Mouse (Mus musculus) cerebellum, postnatal 10 days (tissue): ENCODE measurements around the gene Frs2.
"Not testable (repeated sequence)": the region's sequence is repeated elsewhere in the genome, so short reads cannot be mapped to it uniquely, and the experiment has no call there.

Experiments used
- DNase-seq, 2 experiments: peaks; one replicate each; pipeline ENCODE4 v3.0.0; 2021; ENCODE audit warnings: mixed read lengths in 2 of 2

The Frs2 gene

DNA sequence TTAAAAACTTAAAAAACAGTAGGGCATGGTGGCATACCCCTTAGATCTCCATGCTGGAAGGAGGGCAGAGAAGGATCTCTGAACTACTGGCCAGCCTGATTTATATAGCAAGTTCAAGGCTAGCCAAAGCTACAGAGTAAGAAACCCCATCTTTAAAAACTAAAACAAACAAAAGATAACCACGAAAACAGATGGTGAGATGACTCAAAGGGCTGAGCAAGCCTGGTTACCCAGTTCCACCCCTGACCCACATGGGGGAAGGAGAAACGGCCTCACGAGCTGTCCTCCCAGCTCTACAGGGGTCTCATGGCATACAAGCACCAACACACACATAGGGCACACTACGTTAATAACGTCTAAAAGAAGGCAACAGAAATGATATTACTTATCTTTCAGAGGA is 48.2 kb downstream of the Frs2 start:
- DNase-seq, result no peak

DNA sequence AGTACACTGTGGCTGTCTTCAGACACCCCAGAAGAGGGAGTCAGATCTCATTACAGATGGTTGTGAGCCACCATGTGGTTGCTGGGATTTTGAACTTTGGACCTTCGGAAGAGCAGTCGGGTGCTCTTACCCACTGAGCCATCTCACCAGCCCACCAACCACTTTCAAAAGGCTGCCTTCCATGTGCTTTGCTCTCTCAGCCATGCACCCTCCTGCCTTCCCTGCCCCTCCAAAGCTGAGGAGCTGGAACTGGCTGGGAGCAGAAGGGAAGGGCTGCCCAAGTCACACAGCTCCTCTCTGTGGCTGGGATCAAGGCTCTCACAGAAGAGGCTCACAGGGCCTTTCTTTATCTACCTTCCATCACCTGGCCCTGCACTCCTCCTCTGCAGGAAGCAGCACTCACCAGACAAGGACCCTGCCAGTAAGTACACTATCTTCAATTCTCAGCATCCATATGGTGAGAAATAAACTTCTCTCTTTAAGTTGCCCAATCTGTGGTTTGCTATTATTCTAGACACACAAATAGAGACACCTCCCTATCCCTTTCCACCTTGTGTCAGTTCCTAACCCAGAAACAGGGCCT is 51.1 kb downstream of the Frs2 start:
- no peak for DNase-seq

DNA sequence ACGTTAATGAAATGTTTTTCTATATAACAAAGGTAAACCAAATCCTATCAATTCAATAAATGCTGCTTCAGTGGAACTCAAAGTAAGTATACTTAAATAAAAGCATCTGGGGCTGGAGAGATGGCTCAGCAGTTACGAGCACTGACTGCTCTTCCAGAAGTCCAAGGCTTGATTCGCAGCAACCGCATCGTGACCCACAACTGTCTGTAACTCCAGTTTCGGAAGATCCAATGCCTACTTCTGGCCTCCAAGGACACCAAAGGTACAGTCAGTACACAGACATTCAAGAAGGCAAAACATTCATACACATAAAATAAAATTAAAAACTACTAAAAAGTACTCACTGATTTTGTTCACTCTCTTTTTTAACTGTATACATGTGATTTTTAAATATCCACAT is 52.2 kb downstream of the Frs2 start:
- no peak for DNase-seq

DNA sequence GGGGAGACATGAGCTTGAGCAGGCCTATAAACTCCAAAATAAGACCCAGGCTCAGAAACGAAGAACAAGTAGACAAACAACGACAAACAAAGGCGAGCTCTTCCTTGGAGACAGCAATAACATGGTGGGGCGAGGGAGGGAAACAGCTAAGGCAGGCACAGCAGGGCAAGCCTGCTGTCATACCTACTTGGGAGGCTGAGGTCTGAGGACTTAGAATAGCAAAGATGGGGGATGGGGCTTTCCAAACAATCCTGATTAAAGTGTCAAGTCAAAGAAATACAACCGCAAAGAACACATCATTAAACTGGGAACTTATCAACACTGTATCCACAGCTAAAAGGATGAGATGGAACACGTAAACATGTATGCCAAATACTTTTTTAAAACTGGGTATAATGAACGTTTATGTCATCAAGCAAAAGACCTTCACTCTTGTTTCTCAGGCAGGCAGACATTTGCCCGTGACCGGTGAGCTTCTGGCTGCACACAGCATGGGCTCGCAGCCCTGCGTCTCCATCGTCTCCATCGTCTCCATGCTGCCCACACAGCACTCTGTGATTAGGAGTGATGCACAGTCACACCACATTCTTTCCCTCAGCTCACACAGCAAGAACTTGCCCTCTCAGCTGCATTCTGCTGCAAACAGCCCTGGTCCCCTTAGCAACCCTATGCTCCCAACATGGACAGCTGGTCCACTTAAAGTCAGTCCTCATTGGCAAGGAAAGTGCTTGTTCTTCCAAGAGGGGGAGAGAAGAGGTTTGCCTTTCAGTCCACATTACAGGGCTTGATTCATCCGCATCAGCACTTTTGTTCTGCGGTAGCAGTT is 53.6 kb downstream of the Frs2 start:
- DNase-seq, result peak; percentile 53 to 68

DNA sequence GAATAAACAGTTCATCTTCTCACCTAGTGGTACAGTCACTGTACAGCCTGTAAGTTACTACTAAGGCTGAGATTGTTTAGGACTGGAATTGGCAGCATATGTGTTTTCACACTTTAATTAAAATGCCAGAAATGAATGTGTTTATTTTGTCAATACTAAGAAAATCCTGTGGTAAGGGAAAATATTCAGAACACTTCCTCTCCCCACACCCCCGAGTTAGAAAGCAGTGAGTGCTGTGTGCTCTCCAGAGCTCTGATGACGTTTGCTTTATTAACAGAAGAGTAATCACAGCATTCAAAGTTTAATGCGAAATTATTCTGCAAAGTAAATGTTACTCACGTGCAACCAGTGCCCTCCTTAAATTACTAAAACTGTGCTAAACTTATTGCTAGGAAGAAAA is 58.7 kb downstream of the Frs2 start:
- no peak for DNase-seq

DNA sequence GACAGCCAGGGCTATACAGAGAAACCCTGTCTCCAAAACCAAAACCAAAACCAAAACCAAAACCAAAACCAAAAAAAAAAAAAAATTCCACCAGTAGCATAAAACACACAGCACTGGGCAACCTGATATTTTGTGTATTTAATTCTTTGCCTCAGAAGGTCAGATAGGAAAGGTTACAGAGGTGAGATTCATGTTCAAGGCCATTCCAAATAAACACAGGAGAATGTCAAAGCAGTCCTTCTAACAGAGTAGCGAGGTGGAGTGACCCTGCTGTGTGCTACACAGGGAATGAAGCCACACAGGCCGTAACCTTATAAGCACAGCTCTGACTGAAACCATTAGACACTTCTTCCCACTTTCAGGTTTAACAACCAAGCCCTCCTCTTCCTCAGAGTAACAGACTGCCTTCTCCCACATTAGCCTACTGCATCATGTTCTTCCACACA is 66.4 kb downstream of the Frs2 start:
- no peak for DNase-seq

DNA sequence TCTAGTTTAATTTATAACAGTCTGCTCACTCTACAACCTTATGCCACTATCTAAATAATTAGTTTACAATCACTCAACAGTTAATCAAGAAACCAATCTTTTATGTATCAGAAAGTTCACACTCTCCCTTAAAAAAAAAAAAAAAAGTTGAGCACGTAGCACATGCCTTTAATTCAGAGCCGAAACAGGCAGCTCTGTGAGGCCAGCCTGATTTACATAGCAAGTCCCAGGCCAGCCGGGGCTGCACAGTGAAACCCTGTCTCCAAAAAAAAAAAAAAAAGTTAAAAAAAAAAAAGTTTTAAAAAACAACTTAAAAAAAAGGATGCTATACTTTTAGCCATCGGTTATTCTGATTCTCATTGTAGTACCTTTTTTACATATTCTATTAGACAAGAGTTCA is 67.0 kb downstream of the Frs2 start:
- DNase-seq, result no peak

DNA sequence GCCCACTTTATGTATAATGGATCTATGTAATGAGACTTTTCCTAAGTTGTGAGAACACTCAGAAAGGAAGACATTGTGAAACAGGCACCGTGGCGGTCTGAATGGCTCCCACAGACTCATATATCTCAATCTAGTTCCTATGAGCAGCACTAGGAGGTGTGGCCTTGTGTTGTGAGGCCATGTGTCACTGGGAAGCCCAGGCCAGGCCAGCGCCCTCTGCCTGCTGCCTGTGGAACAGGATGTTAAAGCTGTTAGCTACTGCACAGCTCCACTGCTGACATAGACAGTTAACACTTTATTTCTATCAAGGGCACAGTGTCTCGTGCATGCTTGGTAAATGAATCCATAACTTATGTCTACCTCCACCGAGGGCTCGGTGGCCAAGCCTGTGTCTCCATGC is 70.0 kb downstream of the Frs2 start:
- peak; percentile 56 to 63 for DNase-seq

DNA sequence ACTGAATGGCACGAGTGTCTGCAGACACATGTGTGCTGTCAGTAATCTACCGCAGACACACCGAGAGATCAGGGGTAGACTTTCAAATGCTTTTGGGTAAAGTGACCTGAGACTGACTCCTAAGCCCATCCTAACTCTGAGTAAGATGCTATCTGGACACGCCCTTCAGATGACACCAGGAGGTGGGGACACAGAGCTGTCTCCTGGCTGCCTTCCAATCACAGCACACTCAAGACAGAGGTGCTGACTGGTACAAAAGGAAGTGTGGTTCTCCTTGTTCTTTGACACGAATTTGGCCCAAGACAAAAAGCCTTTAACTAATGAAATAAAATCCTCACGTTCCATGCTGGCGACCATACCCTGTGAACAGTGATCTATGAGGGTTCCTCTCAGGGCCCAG is 75.2 kb downstream of the Frs2 start:
- DNase-seq, result no peak

DNA sequence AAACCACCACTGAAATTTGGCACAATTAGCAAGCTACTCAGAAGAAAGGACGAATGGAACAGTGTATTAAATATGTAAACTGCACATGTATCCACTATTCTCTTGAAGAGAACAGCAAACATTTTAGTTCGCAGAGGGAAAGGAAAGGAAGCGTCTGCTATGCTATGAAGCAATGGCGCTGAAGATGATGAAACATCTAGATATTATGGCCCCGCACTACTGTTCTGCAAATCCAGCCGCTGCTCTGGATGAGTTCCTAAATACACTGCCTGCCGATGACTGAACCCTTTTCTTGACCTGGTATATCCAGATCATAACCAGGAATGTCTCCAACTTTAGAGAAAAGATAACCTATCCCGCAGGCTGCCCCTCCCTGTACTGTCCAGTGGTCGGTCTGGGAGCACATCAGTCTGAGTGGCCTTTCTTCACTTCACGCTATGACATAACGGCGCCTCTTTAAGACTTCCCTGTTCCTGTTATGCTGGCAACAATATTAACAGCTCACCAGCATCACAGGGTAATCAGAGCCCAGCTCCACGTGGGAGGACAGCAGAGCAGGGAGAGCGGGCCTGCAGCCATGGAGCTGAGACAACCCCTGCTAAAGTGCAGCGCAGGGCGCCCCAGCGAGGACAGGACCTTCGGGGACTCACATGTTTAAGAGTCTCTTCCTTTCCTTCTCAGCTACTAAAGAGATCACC is 76.0 kb downstream of the Frs2 start:
- no peak for DNase-seq

DNA sequence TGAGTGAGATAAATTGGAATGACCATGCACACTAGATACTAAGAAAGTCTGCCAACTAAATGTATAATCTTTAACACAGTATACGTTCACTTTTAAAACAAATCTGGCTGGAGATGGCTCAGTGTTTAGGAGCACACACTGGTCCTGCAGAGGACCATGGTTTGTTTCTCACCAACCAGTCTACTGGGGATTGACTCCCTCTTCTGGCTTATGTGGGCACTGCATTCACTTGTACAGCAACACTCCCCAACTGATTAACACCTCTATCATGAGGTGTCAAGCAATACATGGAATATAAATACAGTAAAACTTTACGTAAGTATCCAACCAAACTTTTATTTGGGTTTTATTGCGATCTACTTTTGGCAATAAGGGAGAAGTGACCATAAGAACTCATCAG is 79.2 kb downstream of the Frs2 start:
- peak in 1 of 2 experiments; percentile 30 for DNase-seq

DNA sequence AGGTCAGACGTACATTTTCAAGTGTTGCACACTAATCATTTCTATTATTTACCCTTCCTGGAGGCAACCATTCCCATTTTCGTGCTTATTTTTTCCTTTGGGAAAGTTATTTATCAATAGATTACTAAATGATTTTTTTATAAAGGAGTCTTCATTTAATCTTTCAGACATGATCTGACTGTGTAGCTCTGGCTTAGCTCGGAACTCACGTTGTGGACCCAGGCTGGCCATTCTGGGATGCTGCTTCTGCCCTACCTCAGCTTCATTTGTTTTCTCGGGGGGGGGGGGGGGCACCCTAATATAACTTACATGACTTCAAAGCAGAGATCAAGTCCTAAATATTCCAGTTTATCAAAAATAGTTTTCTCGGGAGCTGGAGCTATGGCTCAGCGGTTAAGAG is 84.3 kb downstream of the Frs2 start:
- DNase-seq, result peak in 1 of 2 experiments; percentile 26

DNA sequence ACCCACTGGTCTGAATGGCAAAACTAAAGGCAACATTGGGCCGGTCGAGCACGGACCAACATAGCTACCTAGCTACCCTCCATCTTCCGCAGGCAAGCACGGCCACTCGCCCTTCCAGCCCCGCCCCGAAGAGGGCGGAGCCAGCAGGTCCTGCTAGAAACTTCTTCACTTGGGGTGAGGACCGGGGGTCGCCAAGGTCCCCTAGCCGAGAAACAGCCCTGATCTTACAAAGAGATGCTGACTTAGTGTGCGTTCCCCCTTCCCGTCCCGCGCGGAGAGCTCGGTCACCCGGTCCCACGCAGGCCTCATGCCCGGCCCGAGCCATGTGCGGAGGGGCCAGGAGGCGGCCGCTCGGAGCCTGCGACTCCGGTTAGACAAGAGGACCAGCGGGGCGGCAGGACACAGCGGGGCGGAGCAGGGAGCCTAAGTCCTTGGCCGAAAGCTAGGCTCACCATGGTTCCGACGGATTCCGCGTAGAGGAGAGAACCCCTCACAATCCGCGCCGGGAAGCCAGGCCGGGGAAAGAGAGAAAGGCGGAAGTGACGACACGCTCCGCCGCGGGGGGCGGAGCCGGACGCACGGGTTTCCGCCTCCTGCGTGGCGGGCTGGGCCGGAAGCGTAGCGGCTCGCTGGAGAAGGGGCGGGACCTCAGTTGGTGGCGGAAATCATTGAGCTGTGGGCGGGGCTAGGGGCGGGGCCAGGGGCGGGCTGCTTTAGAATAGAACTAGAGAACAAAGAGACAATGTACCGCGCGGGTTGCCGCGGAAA is 84.9 kb downstream of the Frs2 start, which contains the start of gene Cct2:
TSS of gene Cct2 (minus strand) at position 561 of the 768 bp plus-strand sequence.
- DNase-seq, result peak; percentile 98

DNA sequence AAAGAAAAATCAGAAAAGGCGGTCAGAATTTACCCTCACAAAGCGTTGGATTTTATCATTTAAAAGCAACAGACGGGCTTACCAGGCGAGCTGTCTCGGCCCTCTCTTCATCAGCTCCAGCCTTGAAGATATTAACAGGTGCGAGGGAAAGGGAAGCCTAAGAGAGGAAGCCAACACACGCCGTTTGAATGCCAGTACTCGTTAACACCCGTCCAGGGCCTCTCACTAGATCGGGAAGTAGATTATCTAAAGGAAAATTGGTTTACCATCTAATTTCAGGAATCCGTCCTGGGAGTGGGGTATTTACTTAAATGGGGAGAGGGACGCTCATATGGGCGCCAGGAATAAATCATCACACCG is 85.5 kb downstream of the Frs2 start:
- no peak for DNase-seq

DNA sequence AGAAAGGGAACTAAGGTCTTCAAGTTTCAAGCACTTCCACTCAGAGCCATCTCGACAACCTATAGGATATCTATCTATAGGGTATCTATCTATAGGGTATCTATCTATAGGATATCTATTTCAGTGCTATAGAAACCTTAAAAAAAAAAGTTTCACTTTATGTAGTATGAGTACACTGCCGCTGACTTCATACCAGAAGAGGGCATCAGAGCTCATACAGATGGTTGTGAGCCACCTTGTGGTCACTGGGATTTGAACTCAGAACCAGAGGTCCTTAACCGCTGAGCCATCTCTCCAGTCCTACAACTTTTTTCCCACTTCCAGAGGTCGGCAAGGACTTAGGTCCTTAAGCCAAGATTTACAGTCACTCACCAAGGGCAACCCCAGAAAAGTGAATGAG is 92.7 kb downstream of the Frs2 start:
- DNase-seq, result no peak

DNA sequence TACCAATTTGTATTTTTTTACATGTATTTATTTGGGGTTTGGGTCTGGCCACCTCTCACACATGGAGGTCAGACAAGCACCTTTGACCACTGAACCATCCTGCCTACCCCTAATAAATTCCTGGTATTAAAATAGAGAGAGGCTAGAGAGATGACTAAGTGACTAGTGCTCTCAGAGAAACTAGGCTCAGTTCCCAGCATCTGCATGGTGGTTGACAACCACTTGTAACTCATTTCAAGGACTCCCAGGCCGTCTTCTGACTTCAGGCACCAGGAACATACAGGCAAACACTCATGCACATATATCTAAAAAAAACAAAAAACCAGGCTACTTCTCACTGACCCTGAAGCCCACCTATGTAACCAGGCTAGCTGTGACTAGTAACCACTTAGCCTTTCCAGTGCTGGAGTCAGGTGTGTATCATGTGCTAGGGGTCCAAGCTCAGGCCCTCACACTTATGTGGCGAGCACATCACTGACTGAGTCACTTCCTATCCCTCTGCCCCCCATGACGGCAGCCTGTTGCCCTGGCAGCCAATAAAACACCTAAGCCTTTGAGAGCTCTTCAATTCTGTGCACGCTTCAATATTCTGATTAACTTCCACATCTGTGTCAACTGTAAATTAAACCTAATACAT is 98.3 kb downstream of the Frs2 start:
- DNase-seq, result no peak

DNA sequence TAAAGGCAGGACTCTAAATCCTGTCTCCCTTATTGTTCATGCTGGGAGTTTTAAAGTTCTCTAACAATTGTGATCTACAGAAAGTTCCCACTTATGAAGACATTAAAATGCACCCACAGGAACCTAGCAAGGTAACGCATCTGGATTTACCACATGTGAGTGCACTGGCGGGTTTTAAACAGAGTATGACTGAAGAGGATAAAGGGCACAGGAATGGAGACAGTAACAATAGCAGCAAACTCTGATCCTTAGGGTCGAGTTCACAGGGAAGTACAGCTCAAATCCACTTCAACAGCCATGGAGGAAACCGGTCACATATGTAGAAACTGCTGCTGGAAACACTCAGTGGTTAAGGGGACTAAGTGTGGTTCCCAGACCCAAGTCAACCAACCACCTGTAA is 99.1 kb downstream of the Frs2 start:
- no peak for DNase-seq

DNA sequence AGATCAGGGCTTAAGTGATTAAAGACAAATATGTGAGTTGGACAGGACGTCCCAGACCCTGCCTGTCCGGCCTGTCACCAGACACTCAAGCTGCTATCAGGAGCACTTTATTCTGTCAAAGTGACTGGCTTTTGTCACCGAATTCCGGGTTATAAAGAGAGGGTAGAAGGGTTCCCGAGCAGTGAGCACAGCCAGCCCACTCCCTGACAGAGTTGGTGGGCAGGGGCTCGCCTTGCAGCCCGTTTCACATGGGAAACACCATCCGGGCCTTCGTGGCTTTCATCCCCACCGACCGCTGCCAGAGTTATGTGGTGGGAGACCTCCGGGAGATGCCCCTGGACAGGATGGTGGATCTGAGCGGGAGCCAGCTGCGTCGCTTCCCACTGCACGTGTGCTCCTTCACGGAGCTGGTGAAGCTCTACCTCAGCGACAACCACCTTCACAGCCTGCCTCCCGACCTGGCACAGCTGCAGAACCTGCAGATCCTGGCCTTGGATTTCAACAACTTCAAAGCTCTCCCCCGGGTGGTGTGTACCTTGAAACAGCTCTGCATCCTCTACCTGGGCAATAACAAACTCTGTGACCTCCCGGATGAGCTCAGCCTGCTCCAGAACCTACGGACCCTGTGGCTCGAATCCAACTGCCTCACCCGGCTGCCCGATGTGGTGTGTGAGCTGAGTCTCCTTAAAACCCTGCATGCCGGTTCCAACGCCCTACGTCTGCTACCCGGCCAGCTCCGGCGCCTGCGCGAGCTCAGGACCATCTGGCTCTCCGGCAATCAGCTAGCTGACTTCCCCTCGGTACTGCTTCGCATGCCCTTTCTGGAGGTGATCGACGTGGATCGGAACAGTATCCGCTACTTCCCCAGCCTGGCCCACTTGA is 102.9 kb downstream of the Frs2 start, which contains the start of gene Lrrc10:
TSS of gene Lrrc10 (plus strand) at position 167 of the 882 bp plus-strand sequence.
- DNase-seq, result peak; percentile 71 to 74

DNA sequence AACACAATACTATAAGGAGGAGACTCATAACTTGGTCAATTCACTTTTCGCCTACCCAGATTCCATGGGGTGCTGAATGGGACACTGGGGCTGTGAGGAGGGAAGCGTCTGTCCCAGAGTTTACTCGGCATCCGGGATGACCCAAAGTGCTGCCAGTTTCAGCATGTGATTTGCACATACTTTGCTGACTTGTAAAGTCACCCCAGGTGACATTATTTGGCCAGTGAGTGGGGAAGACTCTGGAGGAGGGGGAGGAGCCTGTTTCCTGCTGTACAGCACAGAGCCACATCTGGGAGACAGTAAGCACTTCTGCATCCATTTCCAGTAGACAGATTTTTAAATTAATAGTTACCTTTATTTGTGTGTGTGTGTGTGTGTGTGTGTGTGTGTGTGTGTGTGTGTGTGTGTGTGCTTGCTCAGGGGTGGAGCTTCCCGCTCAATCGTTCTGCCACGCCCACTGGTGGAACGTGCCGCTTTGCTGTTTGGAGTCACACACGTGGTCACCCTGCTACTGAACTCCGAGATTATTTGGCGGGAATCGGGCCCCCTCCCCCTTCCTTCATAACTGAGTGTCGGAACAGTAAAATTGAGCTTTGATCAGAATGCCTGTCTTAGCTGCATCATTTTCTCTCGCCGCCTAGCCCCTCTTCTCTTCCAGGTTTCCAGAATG is 104.7 kb downstream of the Frs2 start:
- DNase-seq, result not testable (repeated sequence)

DNA sequence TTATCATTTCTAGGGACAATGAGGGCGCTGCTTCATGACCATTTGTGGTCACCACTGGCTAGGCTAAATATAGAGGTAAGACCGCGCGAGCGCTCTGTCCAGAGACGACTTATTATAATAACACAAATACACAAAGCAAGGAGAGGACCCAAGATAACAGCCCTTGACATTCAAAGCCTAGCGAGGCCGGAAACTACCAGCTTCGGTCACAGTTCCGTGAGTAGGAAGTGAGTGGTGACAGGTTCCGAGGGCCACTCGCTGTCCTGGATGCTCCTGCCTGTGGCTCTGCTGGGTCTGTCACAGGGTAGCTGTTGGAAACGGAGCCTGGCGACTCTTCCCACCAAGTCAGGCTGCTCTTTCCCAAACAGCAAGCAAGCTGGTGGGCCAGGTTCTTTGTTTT is 106.0 kb downstream of the Frs2 start:
- no peak for DNase-seq

DNA sequence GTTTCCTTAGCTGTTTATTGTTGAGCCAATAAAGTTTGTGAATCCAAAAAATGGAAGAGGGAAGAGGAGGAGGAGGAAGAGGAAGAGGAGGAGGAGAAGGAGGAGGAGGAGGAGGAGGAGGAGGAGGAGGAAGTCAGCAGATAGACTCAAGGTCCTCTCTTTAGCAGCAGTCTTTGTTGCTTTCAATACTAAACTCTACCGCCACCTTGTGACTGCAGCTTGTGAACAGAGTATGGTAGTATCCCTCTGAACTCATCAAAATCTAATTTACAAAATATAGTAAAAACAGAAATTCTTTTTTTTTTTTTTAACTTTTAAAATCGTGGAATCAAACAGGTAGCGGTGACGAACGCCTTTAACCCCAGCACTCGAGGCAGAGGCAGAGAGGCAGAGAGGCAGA is 108.0 kb downstream of the Frs2 start:
- DNase-seq, result peak; percentile 36 to 50
